Mouse (Mus musculus) heart, postnatal 0 days (tissue): ENCODE measurements at regions not wholly inside any gene's neighbourhood (a gene's known extent, or its start where the extent isn't known, plus 50 kb on each side); places are given as distances from the start of the nearest gene placed in this dataset.

Experiments used
- CTCF ChIP-seq: IDR thresholded peaks from 2 replicates; pipeline ENCODE4 v1.5.1; 2016; ENCODE audit warnings: antibody characterized with exemption, control low read depth, low read depth
- EP300 ChIP-seq: IDR thresholded peaks from 2 replicates; pipeline ENCODE4 v1.6.1; 2016; ENCODE audit warnings: antibody characterized with exemption, low read depth

GRCm38 (mm10) chr7:82938311-82938710 is 71.2 kb downstream of the Mex3b start:
- TF ChIP-seq EP300 (no peak), CTCF (no peak)
